Mouse (Mus musculus) kidney, postnatal 0 days (tissue): ENCODE data around the gene Wasf2. TPM values are rescaled to one million over a fixed set of nuclear protein-coding genes. Genes with fewer than 3 reads are reported as not detected.
A peak's percentile ranks its signal among the peaks of the same experiment; 100 is the strongest.

Source experiments
- ATAC-seq: fragments of 200-750 bp; cut with Nextera tagmentation; replicated peaks from 2 replicates; pipeline ENCODE4 v1.8.0; 2017; ENCODE audit warnings: low read depth, moderate number of reproducible peaks, moderate TSS enrichment, moderate library complexity; ENCODE audit not compliant: low FRiP score
- DNase-seq: peaks from one replicate; pipeline ENCODE4 v3.0.0-alpha.2; 2016; ENCODE audit warnings: low spot score
- H3K27ac ChIP-seq: fragments of 300-500 bp; sonication (generic); 2 replicates; pipeline ENCODE4 v1.5.1; 2014; ENCODE audit warnings: mild to moderate bottlenecking
- H3K27me3 ChIP-seq: fragments of 300-500 bp; sonication (generic); 2 replicates; pipeline ENCODE4 v1.6.1; 2014; ENCODE audit warnings: low read length, mixed read lengths; ENCODE audit not compliant: insufficient read depth
- H3K36me3 ChIP-seq: fragments of 300-500 bp; sonication (generic); 2 replicates; pipeline ENCODE4 v1.6.1; 2014; ENCODE audit warnings: low read length, mixed read lengths; ENCODE audit not compliant: insufficient read depth
- H3K4me1 ChIP-seq: fragments of 300-500 bp; sonication (generic); replicated peaks from 2 replicates; pipeline ENCODE4 v1.6.1; 2014; ENCODE audit warnings: antibody characterized with exemption, low read length, mixed read lengths; ENCODE audit not compliant: insufficient read depth
- H3K4me2 ChIP-seq: fragments of 300-500 bp; sonication (generic); 2 replicates; pipeline ENCODE4 v1.6.1; 2014; ENCODE audit warnings: mild to moderate bottlenecking, low read length, moderate library complexity, mixed read lengths
- H3K4me3 ChIP-seq: fragments of 300-500 bp; sonication (generic); replicated peaks from 2 replicates; pipeline ENCODE4 v1.5.1; 2014; ENCODE audit warnings: low read depth, low read length
- H3K9ac ChIP-seq: fragments of 300-500 bp; sonication (generic); 2 replicates; pipeline ENCODE4 v1.6.1; 2014; ENCODE audit warnings: low read depth, low read length
- H3K9me3 ChIP-seq: fragments of 300-500 bp; sonication (generic); replicated peaks from 2 replicates; pipeline ENCODE4 v1.6.1; 2016; ENCODE audit warnings: low read length, inconsistent platforms, mixed read lengths
- CTCF ChIP-seq: IDR thresholded peaks from 2 replicates; pipeline ENCODE4 v1.5.1; 2016; ENCODE audit warnings: antibody characterized with exemption, low read depth, mild to moderate bottlenecking, moderate library complexity
- WGBS: fragments of 180-500 bp; shearing (Covaris S2); extraction: QIAGEN DNeasy Blood & Tissue Kit; methylation state at CpG from one replicate; pipeline ENCODE4 v1.1.7; 2014; 5-methylcytosine and 5-hydroxymethylcytosine counted together
- polyA plus RNA-seq: library from polyadenylated mRNA; unstranded; fragments of >200 nt; fragmentation: Nextera tagmentation; extraction: Ambion mirVana; gene quantifications from 2 replicates; pipeline ENCODE4 v1.2.1, GENCODE M21; 2015

Wasf2 gene
- polyA plus RNA-seq, 1 experiment from 2014 or later, result 98.8 TPM

GRCm38 (mm10) chr4:133155726-133156125 is 25.4 kb downstream of the Wasf2 start:
- Histone ChIP-seq H3K27me3 (no peaks in the 10 kb centered on the region), H3K4me3 (no peak overlapping the region), H3K9me3 (no peaks in the 10 kb centered on the region), H3K27ac (no peak overlapping the region), H3K4me2 (no peak overlapping the region), H3K9ac (no peak overlapping the region), H3K36me3 (no peaks in the 10 kb centered on the region), H3K4me1 (peaks cover 24% of the 10 kb centered on the region)
- no peak for ATAC-seq
- WGBS, result 71% methylated on average over 6 of the region's 6 CpGs
- no peak for DNase-seq
- no peak for TF ChIP-seq CTCF

DNA sequence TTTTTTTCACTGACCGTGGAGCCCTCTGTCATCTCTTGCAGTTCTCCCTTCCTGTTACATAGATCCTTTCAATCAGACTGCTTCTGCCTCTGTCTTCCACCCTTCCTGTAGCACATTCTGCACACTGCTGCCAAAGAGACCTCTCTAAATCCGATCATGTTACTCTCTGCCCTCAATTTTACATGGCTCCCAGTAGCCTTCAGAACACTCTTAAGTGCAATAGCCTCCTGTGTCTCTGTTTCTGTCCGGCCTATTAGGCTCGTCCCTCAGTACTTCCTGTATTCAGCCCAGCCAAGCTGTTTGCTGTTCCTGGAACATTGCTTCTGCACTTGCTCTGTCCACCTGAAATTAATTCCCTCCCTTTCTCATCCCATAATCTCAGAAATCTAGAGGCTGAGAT is 26.1 kb downstream of the Wasf2 start:
- ATAC-seq (no peak), DNase-seq (no peak)
- H3K27ac ChIP-seq, result 0 out of 2 replicates have a peak overlapping the region, but pooled peaks have one; percentile 5
- no peaks in the 10 kb centered on the region for H3K27me3 ChIP-seq
- no peak for TF ChIP-seq CTCF
- H3K4me1 ChIP-seq, result peaks cover 24% of the 10 kb centered on the region
- H3K4me2 ChIP-seq, result no peak overlapping the region
- no peaks in the 10 kb centered on the region for H3K9me3 ChIP-seq
- no peaks in the 10 kb centered on the region for H3K36me3 ChIP-seq
- H3K9ac ChIP-seq, result no peak overlapping the region
- 59% methylated on average over 4 of the region's 4 CpGs for WGBS
- no peak overlapping the region for H3K4me3 ChIP-seq

DNA sequence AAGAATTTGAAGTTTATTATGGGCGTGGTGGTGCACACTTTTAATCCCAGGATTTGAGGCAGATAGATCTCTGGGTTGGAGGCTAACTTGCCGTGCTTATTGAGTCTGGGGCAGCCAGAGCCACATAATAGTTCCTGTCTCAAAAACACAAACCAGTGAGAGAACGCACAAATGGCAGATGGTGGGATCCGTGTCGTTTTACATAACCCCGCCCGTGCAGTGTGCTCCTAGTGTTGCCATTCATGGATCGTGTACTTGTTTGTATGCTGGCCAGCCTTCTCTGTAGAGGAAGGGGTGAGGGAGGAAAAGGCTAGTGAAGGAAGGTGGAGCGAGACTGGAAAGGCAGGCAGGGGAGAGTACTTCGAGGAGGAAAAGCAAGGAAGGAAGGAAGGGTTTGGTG is 26.5 kb downstream of the Wasf2 start:
- 0 out of 2 replicates have a peak overlapping the region, but pooled peaks have one; percentile 22 for H3K27ac ChIP-seq
- H3K4me1 ChIP-seq, result peaks cover 24% of the 10 kb centered on the region
- TF ChIP-seq CTCF, result no peak
- no peak overlapping the region for H3K4me3 ChIP-seq
- DNase-seq, result no peak
- 60% methylated on average over 10 of the region's 10 CpGs for WGBS
- no peak for ATAC-seq
- H3K9me3 ChIP-seq, result no peaks in the 10 kb centered on the region
- H3K36me3 ChIP-seq, result no peaks in the 10 kb centered on the region
- H3K27me3 ChIP-seq, result no peaks in the 10 kb centered on the region
- H3K4me2 ChIP-seq, result no peak overlapping the region
- no peak overlapping the region for H3K9ac ChIP-seq

GRCm38 (mm10) chr4:133159127-133159526 is 28.8 kb downstream of the Wasf2 start:
- DNase-seq (peak; percentile 47), ATAC-seq (no peak)
- Histone ChIP-seq H3K4me3 (no peak overlapping the region), H3K36me3 (no peaks in the 10 kb centered on the region), H3K27ac (peak overlapping the region; percentile 5; the same call in 1 of the 2 replicates), H3K27me3 (no peaks in the 10 kb centered on the region), H3K4me1 (peaks cover 24% of the 10 kb centered on the region), H3K9ac (no peak overlapping the region), H3K4me2 (no peak overlapping the region), H3K9me3 (no peaks in the 10 kb centered on the region)
- no peak for TF ChIP-seq CTCF
- 60% methylated on average over 6 of the region's 6 CpGs for WGBS

GRCm38 (mm10) chr4:133159646-133160045 is 29.3 kb downstream of the Wasf2 start:
- H3K27ac ChIP-seq, result 0 out of 2 replicates have a peak overlapping the region, but pooled peaks have one; percentile 5
- DNase-seq (no peak), ATAC-seq (no peak)
- no peaks in the 10 kb centered on the region for H3K36me3 ChIP-seq
- WGBS, result 55% methylated on average over 4 of the region's 4 CpGs
- H3K9me3 ChIP-seq, result no peaks in the 10 kb centered on the region
- peaks cover 24% of the 10 kb centered on the region for H3K4me1 ChIP-seq
- no peaks in the 10 kb centered on the region for H3K27me3 ChIP-seq
- H3K4me2 ChIP-seq, result no peak overlapping the region
- no peak overlapping the region for H3K4me3 ChIP-seq
- TF ChIP-seq CTCF, result no peak
- H3K9ac ChIP-seq, result no peak overlapping the region

GRCm38 (mm10) chr4:133160211-133160610 is 29.9 kb downstream of the Wasf2 start:
- no peak overlapping the region for H3K4me3 ChIP-seq
- no peak for TF ChIP-seq CTCF
- H3K4me1 ChIP-seq, result peaks cover 24% of the 10 kb centered on the region
- no peaks in the 10 kb centered on the region for H3K9me3 ChIP-seq
- DNase-seq (no peak), ATAC-seq (no peak)
- H3K9ac ChIP-seq, result no peak overlapping the region
- no peaks in the 10 kb centered on the region for H3K27me3 ChIP-seq
- H3K27ac ChIP-seq, result no peak overlapping the region
- no peak overlapping the region for H3K4me2 ChIP-seq
- peaks cover 4% of the 10 kb centered on the region; the same call in 1 of the 2 replicates for H3K36me3 ChIP-seq
- WGBS, result 75% methylated on average over 8 of the region's 8 CpGs

DNA sequence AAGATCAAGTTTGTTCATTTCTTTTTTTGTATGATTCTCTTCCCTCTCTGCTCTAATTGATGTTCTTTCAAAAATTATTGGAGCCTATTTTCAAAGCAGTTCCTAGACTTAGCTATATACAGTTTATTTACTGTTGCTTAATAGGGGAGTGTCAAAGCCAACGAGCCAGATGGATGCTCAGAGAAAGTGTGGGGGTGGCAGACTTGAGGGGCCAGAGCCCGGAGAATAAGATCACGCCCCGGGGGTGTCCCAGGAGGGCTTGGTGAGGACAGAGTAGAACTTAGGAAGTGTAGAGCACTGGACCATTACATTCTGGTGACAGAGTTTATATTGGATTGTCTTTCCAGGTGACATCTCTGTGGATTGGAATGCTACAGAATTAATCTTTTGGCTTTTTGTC is 30.5 kb downstream of the Wasf2 start:
- TF ChIP-seq CTCF, result no peak
- ATAC-seq, result no peak
- H3K27ac ChIP-seq, result no peak overlapping the region
- WGBS, result 26% methylated on average over 4 of the region's 4 CpGs
- H3K27me3 ChIP-seq, result no peaks in the 10 kb centered on the region
- H3K9me3 ChIP-seq, result no peaks in the 10 kb centered on the region
- H3K4me2 ChIP-seq, result no peak overlapping the region
- H3K36me3 ChIP-seq, result peaks cover 5% of the 10 kb centered on the region; the same call in 1 of the 2 replicates
- no peak overlapping the region for H3K9ac ChIP-seq
- peaks cover 24% of the 10 kb centered on the region for H3K4me1 ChIP-seq
- H3K4me3 ChIP-seq, result no peak overlapping the region
- DNase-seq, result no peak
